Mouse (Mus musculus) regulatory T cell (primary cell): ENCODE measurements around the gene Rnf224.
"Not testable (repeated sequence)": the region's sequence is repeated elsewhere in the genome, so short reads cannot be mapped to it uniquely, and the experiment has no call there.

ENCODE experiments used
- in situ Hi-C: fragments of 300-600 bp; cut with MboI, MseI; formaldehyde crosslinking; loops from one replicate; pipeline ENCODE4 v1.15.1; 2025; ENCODE audit warnings: high pct_unique_total_duplicates

The Rnf224 gene

DNA sequence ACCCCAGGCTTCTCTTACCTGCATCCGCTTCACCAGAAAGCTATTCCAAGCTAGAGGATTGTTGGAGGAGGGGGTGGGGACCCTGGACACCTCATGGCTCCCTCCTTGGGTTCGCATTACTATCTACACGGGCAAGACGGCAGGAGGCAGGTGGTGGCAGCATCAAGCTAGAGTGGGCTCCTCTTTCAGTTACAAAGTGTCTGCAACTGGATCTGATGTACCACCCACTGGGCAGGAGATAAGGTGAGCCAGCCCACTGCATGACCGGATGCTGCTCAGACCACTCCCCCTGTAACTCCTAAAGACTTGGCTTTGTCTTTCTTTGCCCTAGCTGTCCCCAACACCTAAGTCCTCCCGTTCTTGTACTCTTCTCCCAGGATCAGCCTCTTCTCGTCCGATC, at the start of gene Rnf224:
Rnf224 (minus strand) TSS at position 174 of the 400 bp plus-strand sequence.
- in situ Hi-C loops, result loop anchor here (10.0 kb wide), 1 partner anchor 1668 kb away; the partner anchor contains the start of gene Surf6

- in situ Hi-C loops, result no loop called here
Observed at GRCm38 (mm10) chr2:25286314-25286713, 49.7 kb upstream of the Rnf224 start.

DNA sequence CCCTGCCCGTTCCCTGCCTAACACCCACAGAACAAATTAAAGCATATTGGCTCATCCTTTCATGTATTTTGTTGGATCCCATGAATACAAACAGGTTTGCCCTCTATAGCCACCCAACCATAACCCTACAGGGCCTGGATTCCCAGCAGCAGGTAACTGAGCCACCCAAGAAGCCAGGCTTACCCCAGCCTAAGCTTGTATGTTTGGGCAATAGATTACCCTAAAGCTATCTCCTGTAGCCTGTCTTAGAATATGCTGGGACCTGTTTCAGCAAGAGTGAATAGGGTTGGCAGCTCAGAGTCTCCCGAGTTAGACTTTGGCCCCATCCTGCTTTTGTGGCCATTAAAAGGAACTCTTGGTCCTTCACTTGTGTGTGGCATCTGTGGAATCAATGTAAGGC, 49.0 kb upstream of the Rnf224 start:
- in situ Hi-C loops, result no loop called here

DNA sequence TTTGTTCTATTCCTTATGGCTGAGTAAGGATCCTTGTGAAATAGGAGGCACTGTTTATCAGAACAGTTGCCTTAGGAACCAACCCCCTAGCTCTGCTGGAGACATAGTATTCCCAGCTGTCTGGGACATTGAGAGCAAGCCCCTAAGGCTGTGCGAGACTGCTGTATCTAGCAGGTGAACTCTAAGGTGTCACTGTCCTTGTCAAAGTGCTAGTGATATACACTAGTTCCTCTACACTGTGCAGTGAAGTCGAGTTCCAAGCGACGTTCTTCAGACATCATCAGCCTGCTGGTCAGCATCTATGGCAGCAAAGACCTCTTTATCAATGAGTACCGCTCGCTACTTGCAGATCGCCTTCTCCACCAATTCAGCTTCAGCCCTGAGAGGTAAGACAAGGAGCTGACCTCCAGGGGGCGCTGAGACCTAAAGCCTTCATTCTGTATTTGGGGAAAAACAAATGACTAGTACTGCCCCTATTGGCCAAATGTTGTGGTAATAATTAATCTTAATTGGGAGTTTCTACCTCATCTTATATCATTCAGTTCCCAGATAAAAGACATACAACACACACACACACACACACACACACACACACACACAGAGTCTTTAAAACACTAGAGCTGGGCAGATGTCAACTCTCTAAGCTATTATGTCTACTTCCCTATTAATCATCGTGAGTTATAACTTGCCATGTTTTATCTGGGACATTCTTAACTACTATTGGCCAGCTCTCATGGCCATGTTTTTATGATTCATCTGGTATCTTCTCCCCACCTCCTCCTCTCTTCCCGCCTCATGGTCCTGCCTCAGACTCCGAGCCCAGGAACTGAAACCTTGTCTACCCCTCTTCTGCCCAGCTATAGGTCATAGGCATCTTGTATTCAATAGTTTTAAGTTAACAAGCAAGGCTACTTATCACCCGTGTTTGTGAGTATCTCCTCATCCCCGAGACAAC, 42.6 kb upstream of the Rnf224 start:
- in situ Hi-C loops, result no loop called here

DNA sequence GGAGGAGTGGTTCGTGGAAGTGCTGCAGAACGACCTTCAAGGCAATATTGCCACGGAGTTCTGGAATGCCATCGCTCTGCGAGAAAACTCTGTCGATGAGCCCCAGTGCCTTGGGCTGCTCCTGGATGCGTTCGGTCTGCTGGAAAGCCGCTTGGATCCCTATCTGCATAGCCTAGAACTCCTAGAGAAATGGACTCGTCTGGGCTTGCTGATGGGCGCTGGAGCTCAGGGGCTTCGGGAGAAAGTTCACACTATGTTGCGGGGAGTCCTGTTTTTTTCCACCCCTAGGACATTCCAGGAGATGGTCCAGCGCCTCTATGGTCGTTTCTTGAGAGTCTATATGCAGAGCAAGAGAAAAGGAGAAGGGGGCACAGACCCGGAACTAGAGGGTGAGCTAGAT, 36.4 kb upstream of the Rnf224 start:
- in situ Hi-C loops, result no loop called here

GRCm38 (mm10) chr2:25272515-25272914, 35.9 kb upstream of the Rnf224 start:
- in situ Hi-C loops, result no loop called here

DNA sequence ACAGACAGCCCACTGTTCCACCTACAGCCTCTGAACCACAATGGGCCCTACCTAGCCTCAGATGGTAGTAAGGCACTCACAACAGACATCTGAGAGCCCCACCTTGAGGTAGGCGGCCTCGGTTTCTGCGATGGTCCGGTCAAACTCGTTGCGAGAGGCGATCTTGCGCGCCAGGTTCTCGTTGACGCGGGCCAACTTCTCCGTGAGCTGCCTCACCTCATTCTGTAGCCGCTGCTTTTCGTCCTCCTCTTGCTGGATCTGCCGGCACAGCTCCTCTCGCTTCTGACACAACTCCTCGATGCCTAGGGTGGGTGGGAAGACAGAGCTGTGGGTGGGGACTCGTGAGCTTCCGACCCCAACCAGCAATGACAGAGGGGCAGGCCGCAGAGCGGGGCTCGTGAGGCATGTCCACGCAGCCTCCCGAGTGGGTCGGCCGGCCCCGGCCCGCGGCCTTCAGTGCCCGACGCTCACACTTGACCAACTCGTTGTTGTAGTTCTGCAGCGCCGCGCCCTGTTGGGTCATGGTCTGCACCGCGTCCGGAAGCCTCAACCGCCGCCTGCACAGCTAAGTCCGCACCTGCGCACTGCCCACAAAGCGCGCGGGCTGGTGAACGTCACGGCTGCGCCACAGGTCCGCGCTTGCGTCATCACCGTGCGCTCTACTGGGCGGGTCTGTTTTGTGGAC, 35.4 kb upstream of the Rnf224 start, which contains the start of the genes Ssna1 and Anapc2:
Ssna1 (minus strand) TSS at position 612 of the 685 bp plus-strand sequence.
Anapc2 (plus strand) TSS at position 652 of the 685 bp plus-strand sequence.
- in situ Hi-C loops, result no loop called here

DNA sequence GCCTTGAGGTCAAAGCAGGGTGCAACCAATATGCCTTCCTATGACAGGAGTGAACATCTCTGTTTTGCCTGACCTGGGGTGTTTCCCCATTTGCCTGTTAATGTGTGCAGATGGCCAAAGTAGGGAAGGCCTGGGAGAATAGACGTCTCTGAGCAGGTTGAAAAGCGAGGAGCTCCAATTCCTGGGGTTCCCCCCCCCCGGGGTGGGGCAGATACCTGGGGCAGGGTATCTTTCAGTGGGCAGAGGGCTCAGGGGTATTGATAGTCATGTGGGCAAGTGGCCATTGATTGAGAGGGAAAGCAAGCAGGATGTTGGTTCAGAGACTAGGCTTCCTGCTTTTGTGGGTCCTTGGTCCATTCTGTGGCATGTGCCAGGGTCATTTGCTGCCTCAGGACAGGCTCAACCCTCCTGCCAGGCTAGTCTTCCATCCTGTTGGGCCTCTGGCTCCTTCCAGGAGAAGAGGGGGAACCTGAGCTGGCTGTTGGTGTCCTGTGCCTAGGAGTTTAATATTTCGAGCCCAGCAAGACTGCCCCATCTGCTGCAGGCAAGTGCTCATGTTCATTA, 31.2 kb upstream of the Rnf224 start:
- in situ Hi-C loops, result no loop called here

GRCm38 (mm10) chr2:25267241-25267640, 30.7 kb upstream of the Rnf224 start:
- in situ Hi-C loops, result no loop called here

DNA sequence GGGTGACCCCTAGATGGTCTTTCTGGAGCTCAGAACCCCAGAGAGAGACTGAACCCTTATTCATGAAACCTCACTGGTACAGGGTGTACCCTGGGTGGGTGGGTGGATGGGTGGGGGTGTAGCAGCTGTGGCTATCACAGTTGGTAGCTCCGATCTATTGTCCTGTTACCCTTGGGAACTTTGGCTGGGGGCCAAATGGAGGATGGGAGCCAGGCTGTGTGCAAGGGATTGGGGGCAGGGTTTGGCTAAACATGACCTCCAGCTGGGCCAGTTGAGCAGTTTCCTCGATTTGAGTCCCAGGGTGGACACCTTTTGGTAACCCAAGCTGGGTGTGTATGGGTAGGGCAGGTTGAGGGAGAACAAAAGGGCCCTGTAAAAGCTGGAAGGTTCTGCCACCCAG, 30.1 kb upstream of the Rnf224 start:
- in situ Hi-C loops, result no loop called here

GRCm38 (mm10) chr2:25265897-25266656, 29.5 kb upstream of the Rnf224 start:
- in situ Hi-C loops, result no loop called here

- in situ Hi-C loops, result no loop called here
Observed at GRCm38 (mm10) chr2:25264851-25265250, 28.3 kb upstream of the Rnf224 start.

GRCm38 (mm10) chr2:25264286-25264660, 27.7 kb upstream of the Rnf224 start:
- in situ Hi-C loops, result no loop called here

- in situ Hi-C loops, result no loop called here
Observed at GRCm38 (mm10) chr2:25263623-25264285, 27.2 kb upstream of the Rnf224 start.

DNA sequence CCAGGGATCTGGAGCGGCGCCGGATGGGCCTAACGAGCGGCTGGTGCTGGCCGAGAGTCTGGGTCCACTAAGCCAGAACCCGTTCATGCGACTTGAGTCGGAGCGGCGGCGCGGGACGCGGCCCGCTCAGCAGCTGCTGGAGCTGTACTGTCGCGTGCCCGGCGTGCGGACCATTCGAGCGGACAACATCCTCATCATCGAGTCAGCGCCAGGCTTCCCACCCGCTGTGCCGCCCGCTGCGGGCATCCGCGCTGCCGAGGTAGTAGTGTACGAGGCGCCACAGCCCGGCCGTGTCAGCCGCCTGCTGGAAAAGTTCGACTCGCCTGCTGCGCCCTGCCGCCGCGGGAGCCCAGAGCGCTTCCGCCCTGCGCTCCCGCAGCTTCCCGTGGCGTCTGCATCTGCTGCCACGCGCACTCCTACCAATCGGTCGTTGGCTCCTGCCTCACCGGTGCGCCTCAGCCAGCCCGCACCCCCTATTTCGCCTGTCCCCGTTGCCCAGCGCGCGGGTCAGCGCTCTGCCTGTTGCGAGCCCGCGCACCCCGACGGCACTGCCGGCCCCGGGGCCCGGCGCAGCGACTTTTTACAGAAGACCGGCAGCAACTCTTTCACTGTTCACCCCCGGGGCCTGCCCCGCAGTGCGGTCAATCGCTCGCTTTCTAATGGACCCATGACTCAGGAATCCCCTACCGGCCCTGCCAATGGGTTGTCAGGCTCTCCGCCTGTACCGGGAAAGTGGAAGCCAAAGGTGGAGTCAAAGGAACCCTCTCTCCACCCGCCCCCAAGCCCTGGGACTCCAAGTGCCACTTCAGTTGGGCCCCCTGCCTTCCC, 26.4 kb upstream of the Rnf224 start:
- in situ Hi-C loops, result no loop called here

DNA sequence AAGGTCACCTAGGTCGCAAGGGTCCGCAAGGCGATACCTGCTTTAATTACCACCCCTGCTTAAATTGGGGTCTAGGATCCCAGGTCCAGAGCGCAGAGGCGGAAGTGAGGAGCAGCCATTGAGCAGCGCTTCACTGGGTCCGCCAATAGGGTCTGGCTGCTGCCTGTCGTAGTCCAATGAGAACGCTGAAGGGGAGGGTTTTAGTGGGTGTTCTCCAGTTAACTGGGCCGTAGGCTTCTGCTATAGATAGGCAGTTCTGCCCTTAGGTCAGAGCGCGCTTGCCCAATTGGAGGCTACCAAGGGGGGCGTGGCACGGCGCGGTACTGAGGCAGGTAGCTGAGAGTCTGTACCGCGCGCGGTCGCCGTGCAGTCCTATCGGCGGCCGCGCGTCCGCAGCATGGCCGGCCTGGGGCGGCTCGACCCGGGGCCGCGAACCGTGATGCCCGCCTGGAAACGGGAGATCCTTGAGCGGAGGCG, 25.7 kb upstream of the Rnf224 start, which contains the start of gene Tprn:
Tprn (plus strand) TSS at position 328 of the 477 bp plus-strand sequence.
- in situ Hi-C loops, result no loop called here

DNA sequence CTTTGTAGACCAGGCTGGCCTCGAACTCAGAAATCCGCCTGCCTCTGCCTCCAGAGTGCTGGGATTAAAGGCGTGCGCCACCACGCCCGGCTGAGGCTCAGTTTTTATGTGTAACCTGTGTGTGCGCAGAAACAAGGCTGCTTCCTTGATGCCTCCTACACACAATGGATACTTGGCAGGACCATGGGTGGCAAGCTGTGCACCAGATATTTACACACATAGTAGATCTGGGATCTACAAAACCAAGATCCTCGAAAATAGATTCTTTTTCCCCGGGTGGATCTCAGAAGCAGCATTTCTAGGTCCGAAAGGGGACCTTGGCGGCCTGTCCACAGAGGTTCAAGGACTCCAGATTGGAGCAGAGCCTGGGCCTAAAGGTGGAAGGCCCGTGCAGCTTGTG, 25.3 kb upstream of the Rnf224 start:
- in situ Hi-C loops, result no loop called here

- in situ Hi-C loops, result no loop called here
Observed at GRCm38 (mm10) chr2:25258887-25259286, 22.3 kb upstream of the Rnf224 start.

DNA sequence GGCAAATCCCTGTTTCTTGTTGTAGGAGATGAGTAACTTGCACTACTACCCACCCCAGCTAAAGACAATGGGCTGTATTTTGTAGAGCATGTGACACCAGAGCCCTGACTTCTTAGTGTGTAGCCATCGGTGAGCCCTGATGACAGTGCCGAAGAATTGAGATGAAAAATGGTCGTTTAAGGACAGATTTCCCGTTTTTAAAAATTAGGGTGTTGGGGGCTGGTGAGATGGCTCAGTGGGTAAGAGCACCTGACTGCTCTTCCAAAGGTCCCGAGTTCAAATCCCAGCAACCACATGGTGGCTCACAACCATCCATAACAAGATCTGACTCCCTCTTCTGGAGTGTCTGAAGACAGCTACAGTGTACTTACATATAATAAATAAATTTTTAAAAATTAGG, 20.7 kb upstream of the Rnf224 start:
- in situ Hi-C loops, result not testable (repeated sequence)
